Mouse (Mus musculus) urinary bladder, postnatal 36 days (tissue): ENCODE results near the gene Tgm1.

Experiments used
- DNase-seq, 2 experiments: peaks; one replicate each; pipeline ENCODE4 v3.0.0; 2022; ENCODE audit warnings: low spot score in 2 of 2, mixed read lengths in 1 of 2

Gene Tgm1

GRCm38 (mm10) chr14:55677615-55678014, 36.1 kb downstream of the Tgm1 start:
- no peak for DNase-seq

- DNase-seq = no peak
Measured at GRCm38 (mm10) chr14:55672741-55673060, 41.0 kb downstream of the Tgm1 start.

GRCm38 (mm10) chr14:55671833-55672740, 41.6 kb downstream of the Tgm1 start, which contains the start of the genes Gmpr2 and Nedd8:
Gene Gmpr2, plus strand, starts transcription at chr14:55671941.
Gene Nedd8, minus strand, starts transcription at chr14:55672124.
- peak; percentile 87 to 90 for DNase-seq

GRCm38 (mm10) chr14:55671486-55671832, 42.3 kb downstream of the Tgm1 start:
- DNase-seq = no peak

- DNase-seq = no peak
Measured at GRCm38 (mm10) chr14:55660636-55661035, 53.1 kb downstream of the Tgm1 start.

- DNase-seq = peak; percentile 64 to 78
Measured at GRCm38 (mm10) chr14:55659960-55660573, 53.7 kb downstream of the Tgm1 start, which contains the start of gene Mdp1. Gene Mdp1, minus strand, starts transcription at chr14:55660508.

- no peak for DNase-seq
Measured at GRCm38 (mm10) chr14:55658011-55658410, 55.7 kb downstream of the Tgm1 start.

DNA sequence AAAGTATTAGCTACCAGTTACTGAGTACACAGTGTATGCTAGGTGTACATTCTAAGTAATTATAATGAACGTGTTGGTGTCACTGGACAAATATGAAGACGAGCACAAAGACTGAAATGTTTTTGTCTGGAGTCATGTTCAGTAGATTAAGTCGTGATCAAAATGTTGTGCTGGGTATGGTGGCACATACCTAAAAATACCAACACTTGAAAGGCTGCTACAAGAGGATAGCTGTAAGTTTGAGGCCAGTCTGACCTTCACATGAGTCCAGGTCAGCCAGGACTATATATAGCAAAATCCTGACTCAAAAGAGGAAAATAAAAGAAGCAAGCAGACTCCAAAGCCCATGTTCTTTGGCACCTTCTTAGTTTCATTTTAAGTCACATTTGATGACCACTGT, 56.8 kb downstream of the Tgm1 start:
- DNase-seq = no peak

DNA sequence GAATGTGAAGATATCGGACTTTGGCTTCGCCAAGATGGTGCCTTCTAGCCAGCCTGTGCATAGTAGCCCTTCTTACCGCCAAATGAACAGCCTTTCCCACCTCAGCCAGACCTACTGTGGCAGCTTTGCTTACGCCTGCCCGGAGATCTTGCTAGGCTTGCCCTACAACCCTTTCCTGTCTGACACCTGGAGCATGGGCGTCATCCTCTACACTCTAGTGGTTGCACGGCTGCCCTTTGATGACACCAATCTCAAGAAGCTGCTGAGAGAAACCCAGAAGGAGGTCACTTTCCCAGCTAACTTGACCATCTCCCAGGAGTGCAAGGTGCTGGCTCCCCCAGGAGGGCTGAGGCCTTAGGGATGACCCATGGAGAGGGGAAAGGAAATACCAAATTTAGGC, 62.2 kb downstream of the Tgm1 start:
- no peak for DNase-seq
